Mouse (Mus musculus) lung, embryonic 15.5 days (tissue): Measurements from ENCODE around the gene Tmem41b. TPM values are rescaled to one million over a fixed set of nuclear protein-coding genes. Genes with fewer than 3 reads are reported as not detected.

Experiments used
- polyA plus RNA-seq: library from polyadenylated mRNA; unstranded; fragments of >200 nt; fragmentation: Nextera tagmentation; extraction: Ambion mirVana; gene quantifications from 2 replicates; pipeline ENCODE4 v1.2.1, GENCODE M21; 2015

Gene Tmem41b
- polyA plus RNA-seq, 1 experiment from 2014 or later = 65.6 TPM

Other genes with a start within 250 kb of the Tmem41b start
- 56.6 and 59.9 TPM in 2 replicates for gene Tmem9b, start 234.1 kb downstream of the Tmem41b start, polyA plus RNA-seq
- 0.20 and 0.49 TPM in 2 replicates for gene Nrip3, start 204.9 kb downstream of the Tmem41b start, polyA plus RNA-seq
- gene Scube2, start 121.2 kb downstream of the Tmem41b start, polyA plus RNA-seq = 2.5 and 3.1 TPM in 2 replicates
- gene Dennd5a, start 26.5 kb downstream of the Tmem41b start, polyA plus RNA-seq = 35.4 and 38.4 TPM in 2 replicates
- gene Ipo7, start 31.3 kb upstream of the Tmem41b start, polyA plus RNA-seq = 45.6 and 46.2 TPM in 2 replicates
- 20.7 and 21.2 TPM in 2 replicates for gene Zfp143, start 74.3 kb upstream of the Tmem41b start, polyA plus RNA-seq
- 31.4 and 32.9 TPM in 2 replicates for gene Wee1, start 135.1 kb upstream of the Tmem41b start, polyA plus RNA-seq
- gene Swap70, start 234.8 kb upstream of the Tmem41b start, polyA plus RNA-seq = 35.4 and 36.1 TPM in 2 replicates